Mouse (Mus musculus) retina, postnatal 7 days (tissue): Measurements from ENCODE around the gene 4930518I15Rik.
"Not testable (repeated sequence)": the region's sequence is repeated elsewhere in the genome, so short reads cannot be mapped to it uniquely, and the experiment has no call there.

Experiments used
- DNase-seq: peaks from one replicate; pipeline ENCODE4 v3.0.0-alpha.2; 2012; ENCODE audit warnings: low read depth, low spot score

4930518I15Rik gene

GRCm38 (mm10) chr2:156857835-156858234, at the start of gene 4930518I15Rik:
Gene 4930518I15Rik, minus strand, starts transcription at chr2:156857946.
- no peak for DNase-seq

GRCm38 (mm10) chr2:156905931-156906330, 48.2 kb upstream of the 4930518I15Rik start:
- DNase-seq, result not testable (repeated sequence)

- peak; percentile 48 for DNase-seq
Measured at GRCm38 (mm10) chr2:156904976-156905717, 47.4 kb upstream of the 4930518I15Rik start.

- DNase-seq, result no peak
Measured at GRCm38 (mm10) chr2:156903367-156903766, 45.6 kb upstream of the 4930518I15Rik start.

GRCm38 (mm10) chr2:156902411-156902810, 44.7 kb upstream of the 4930518I15Rik start:
- DNase-seq, result not testable (repeated sequence)

GRCm38 (mm10) chr2:156901883-156902282, 44.1 kb upstream of the 4930518I15Rik start:
- no peak for DNase-seq

GRCm38 (mm10) chr2:156901344-156901743, 43.6 kb upstream of the 4930518I15Rik start:
- DNase-seq, result no peak

- DNase-seq, result no peak
Measured at GRCm38 (mm10) chr2:156899184-156899583, 41.4 kb upstream of the 4930518I15Rik start.

- DNase-seq, result no peak
Measured at GRCm38 (mm10) chr2:156898374-156898773, 40.6 kb upstream of the 4930518I15Rik start.

GRCm38 (mm10) chr2:156897034-156897433, 39.3 kb upstream of the 4930518I15Rik start:
- DNase-seq, result no peak

GRCm38 (mm10) chr2:156896384-156896914, 38.7 kb upstream of the 4930518I15Rik start:
- no peak for DNase-seq

GRCm38 (mm10) chr2:156894496-156895265, 36.9 kb upstream of the 4930518I15Rik start:
- no peak for DNase-seq

- no peak for DNase-seq
Measured at GRCm38 (mm10) chr2:156892821-156893220, 35.1 kb upstream of the 4930518I15Rik start.

- DNase-seq, result no peak
Measured at GRCm38 (mm10) chr2:156892240-156892639, 34.5 kb upstream of the 4930518I15Rik start.

- no peak for DNase-seq
Measured at GRCm38 (mm10) chr2:156888490-156888889, 30.7 kb upstream of the 4930518I15Rik start.

- DNase-seq, result no peak
Measured at GRCm38 (mm10) chr2:156887017-156887416, 29.3 kb upstream of the 4930518I15Rik start, which contains the start of gene Sla2. Gene Sla2, minus strand, starts transcription at chr2:156887192.

GRCm38 (mm10) chr2:156886084-156886631, 28.4 kb upstream of the 4930518I15Rik start:
- no peak for DNase-seq

- DNase-seq, result not testable (repeated sequence)
Measured at GRCm38 (mm10) chr2:156885666-156886065, 27.9 kb upstream of the 4930518I15Rik start.

GRCm38 (mm10) chr2:156884396-156885211, 26.9 kb upstream of the 4930518I15Rik start:
- DNase-seq, result no peak

GRCm38 (mm10) chr2:156882431-156883001, 24.8 kb upstream of the 4930518I15Rik start:
- DNase-seq, result no peak

GRCm38 (mm10) chr2:156879541-156879940, 21.8 kb upstream of the 4930518I15Rik start:
- DNase-seq, result no peak
